Mouse (Mus musculus): ENCODE results near the gene Dact1. TPM values are rescaled to one million over a fixed set of nuclear protein-coding genes. Genes with fewer than 3 reads are reported as not detected.

The Dact1 gene
- polyA plus RNA-seq, 1 experiment from 2014 or later: 8.6 TPM

DNA sequence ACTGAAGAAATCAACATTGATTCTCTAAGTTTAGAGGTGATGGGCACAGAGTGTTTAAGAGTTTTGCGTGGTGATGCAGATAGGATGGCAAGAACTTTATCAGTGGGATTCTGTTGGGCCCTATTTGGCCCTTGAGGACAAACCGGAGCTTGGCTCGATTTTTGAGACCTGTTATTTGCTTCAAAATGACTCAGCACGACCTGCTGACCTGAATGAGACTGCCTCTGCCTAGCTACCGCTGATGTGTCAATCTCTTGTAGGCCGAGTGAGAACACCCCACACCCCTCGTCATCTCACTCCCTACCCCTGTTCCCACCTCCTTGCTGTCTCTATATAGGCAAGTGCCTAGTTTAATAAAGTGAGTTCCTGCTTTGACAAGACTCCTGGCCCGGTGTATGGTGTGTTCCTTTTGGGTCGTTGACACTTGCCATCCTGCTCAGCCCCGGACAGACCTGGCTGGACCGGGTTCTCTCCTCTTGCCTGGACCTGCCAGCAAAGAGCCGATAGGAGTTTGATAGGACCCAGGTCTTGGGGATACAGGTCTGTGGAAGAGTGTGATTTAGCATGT lies 28.4 kb upstream of the Dact1 start:
- no peak overlapping the region for H3K4me2 ChIP-seq (ENCODE audit: low read length)
- H3K9ac ChIP-seq (ENCODE audit: low read length): no peak overlapping the region
- no peaks in the 10 kb centered on the region for H3K36me3 ChIP-seq (ENCODE audit: control insufficient read depth, insufficient read depth, low read length)
- H3K4me1 ChIP-seq (ENCODE audit: control insufficient read depth in 2 of 2, insufficient read depth in 2 of 2, low read length in 2 of 2): peaks cover 2% of the 10 kb centered on the region in 2 experiments; a peak in 2 of 4 replicates
- H3K9me3 ChIP-seq (ENCODE audit: control insufficient read depth, low read length): 0 out of 2 replicates have a peak, but pooled peaks cover 5% of the 10 kb centered on the region
- WGBS: 81% methylated on average over 12 of the region's 12 CpGs
- ATAC-seq (ENCODE audit: insufficient number of reproducible peaks, insufficient read depth, low FRiP score, low read depth): no peak
- H3K27ac ChIP-seq (replicated peaks in 1 of 2; ENCODE audit: control insufficient read depth in 1 of 2, insufficient read depth in 1 of 2, low read depth in 2 of 2, low read length in 2 of 2): no peak overlapping the region
- H3K4me3 ChIP-seq (ENCODE audit: control insufficient read depth in 1 of 2, insufficient read depth in 1 of 2, low read depth in 1 of 2, low read length in 2 of 2): no peak overlapping the region
- H3K27me3 ChIP-seq (ENCODE audit: control insufficient read depth, insufficient read depth, low read length): no peaks in the 10 kb centered on the region

DNA sequence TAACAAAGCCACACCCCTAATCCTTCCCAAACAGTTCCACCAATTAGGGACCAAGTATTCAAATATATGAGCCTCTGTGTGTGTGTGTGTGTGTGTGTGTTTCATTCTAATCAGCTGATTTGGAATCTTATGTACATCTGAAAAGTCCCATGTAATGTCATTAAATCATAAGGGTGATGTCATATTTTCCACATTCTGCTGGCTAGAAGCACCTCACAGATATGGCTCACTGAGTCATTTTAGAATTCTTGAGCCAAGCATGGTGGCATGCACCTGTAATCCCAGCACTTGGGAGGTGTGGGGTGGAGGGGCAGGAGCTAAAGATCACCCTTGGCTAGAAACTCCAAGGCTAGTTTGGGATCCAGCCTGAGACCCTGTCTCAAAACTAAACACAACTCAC lies 24.3 kb upstream of the Dact1 start:
- Histone ChIP-seq H3K9me3 (ENCODE audit: control insufficient read depth, low read length) (0 out of 2 replicates have a peak, but pooled peaks cover 5% of the 10 kb centered on the region), H3K36me3 (ENCODE audit: control insufficient read depth, insufficient read depth, low read length) (no peaks in the 10 kb centered on the region), H3K4me3 (ENCODE audit: control insufficient read depth in 1 of 2, insufficient read depth in 1 of 2, low read depth in 1 of 2, low read length in 2 of 2) (no peak overlapping the region), H3K9ac (ENCODE audit: low read length) (no peak overlapping the region), H3K27ac (replicated peaks in 1 of 2; ENCODE audit: control insufficient read depth in 1 of 2, insufficient read depth in 1 of 2, low read depth in 2 of 2, low read length in 2 of 2) (no peak overlapping the region), H3K4me2 (ENCODE audit: low read length) (no peak overlapping the region), H3K27me3 (ENCODE audit: control insufficient read depth, insufficient read depth, low read length) (no peaks in the 10 kb centered on the region), H3K4me1 (ENCODE audit: control insufficient read depth in 2 of 2, insufficient read depth in 2 of 2, low read length in 2 of 2) (no peaks in the 10 kb centered on the region)
- ATAC-seq (ENCODE audit: insufficient number of reproducible peaks, insufficient read depth, low FRiP score, low read depth): no peak

DNA sequence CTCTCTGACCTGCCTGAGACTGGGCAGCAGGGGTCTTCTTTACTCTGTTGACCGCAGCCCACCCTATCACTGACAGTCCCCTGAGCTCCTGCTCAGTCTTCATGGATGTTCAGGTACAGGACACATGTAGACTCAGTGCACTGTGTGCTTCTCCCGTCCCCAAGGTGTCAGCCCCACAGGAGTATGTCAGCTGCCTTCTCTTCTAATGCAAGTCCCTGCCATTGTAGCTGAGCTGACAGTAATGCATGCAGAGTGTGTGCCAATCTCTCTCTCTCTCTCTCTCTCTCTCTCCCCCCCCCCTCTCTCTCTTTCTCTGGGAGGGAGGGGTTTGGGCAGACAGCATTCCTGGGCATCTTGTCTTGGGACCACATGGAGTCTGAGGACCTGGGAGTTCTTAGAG lies 19.2 kb upstream of the Dact1 start:
- ATAC-seq (ENCODE audit: insufficient number of reproducible peaks, insufficient read depth, low FRiP score, low read depth): no peak
- 63% methylated on average over 2 of the region's 2 CpGs for WGBS
- Histone ChIP-seq H3K27me3 (ENCODE audit: control insufficient read depth, insufficient read depth, low read length) (no peaks in the 10 kb centered on the region), H3K36me3 (ENCODE audit: control insufficient read depth, insufficient read depth, low read length) (no peaks in the 10 kb centered on the region), H3K27ac (replicated peaks in 1 of 2; ENCODE audit: control insufficient read depth in 1 of 2, insufficient read depth in 1 of 2, low read depth in 2 of 2, low read length in 2 of 2) (no peak overlapping the region), H3K4me2 (ENCODE audit: low read length) (no peak overlapping the region), H3K9me3 (ENCODE audit: control insufficient read depth, low read length) (no peaks in the 10 kb centered on the region), H3K9ac (ENCODE audit: low read length) (no peak overlapping the region), H3K4me3 (ENCODE audit: control insufficient read depth in 1 of 2, insufficient read depth in 1 of 2, low read depth in 1 of 2, low read length in 2 of 2) (no peak overlapping the region), H3K4me1 (ENCODE audit: control insufficient read depth in 2 of 2, insufficient read depth in 2 of 2, low read length in 2 of 2) (peaks cover 0 to 2% of the 10 kb centered on the region in 2 experiments; a peak in 2 of 4 replicates)

DNA sequence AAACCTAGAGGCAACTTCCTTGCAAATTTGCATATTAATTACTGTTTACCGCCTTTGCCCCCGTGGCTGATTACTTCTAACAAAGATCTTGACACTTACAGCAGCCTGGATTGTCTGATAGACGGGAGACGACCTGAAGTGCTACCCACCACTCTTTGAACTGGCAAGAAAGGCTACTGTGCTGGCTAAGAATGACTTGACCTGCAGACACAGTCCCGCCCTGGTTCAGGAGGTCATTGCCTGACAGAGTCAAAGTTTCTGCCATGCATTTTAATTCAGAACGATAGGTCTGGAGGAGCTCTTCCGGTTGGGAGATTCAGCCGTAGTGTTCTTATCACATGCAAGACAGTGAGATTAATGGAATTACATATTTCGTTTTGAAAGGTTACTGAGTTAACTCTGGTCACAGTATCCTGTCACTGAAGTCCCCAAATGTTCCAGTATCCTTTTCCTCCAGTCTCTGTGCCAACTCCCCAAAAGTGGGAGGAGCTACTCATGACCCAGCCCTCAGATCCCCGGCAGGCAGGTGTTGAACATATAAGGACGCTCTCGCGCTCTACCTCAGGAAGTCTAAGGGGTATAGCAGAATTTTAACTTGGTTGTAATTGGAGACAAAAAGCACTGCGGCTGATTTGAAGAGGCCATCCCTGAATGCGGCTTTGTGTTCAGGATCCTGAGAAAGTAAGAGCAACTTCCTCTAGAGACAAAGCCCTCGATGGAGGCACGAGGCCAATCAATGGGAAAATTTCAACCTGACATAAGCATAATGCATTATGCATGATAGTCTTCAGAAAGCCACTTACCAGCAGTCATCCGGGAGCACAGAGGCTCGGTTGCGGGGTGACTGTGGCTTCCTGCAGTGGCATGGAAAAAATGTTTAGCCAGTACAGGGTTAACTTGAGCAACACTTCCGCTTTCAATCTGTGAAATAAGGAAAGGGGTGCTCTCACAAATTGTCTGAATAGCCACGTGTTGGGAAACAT lies 15.4 kb upstream of the Dact1 start:
- Histone ChIP-seq H3K4me3 (ENCODE audit: control insufficient read depth in 1 of 2, insufficient read depth in 1 of 2, low read depth in 1 of 2, low read length in 2 of 2) (no peak overlapping the region), H3K36me3 (ENCODE audit: control insufficient read depth, insufficient read depth, low read length) (no peaks in the 10 kb centered on the region), H3K9me3 (ENCODE audit: control insufficient read depth, low read length) (no peaks in the 10 kb centered on the region), H3K27me3 (ENCODE audit: control insufficient read depth, insufficient read depth, low read length) (no peaks in the 10 kb centered on the region), H3K4me2 (ENCODE audit: low read length) (peak overlapping the region; percentile 38), H3K27ac (replicated peaks in 1 of 2; ENCODE audit: control insufficient read depth in 1 of 2, insufficient read depth in 1 of 2, low read depth in 2 of 2, low read length in 2 of 2) (no peak overlapping the region), H3K4me1 (ENCODE audit: control insufficient read depth in 2 of 2, insufficient read depth in 2 of 2, low read length in 2 of 2) (peaks cover 4 to 5% of the 10 kb centered on the region in 2 experiments; a peak in 2 of 4 replicates), H3K9ac (ENCODE audit: low read length) (no peak overlapping the region)
- WGBS: 28% methylated on average over 22 of the region's 22 CpGs
- ATAC-seq (ENCODE audit: insufficient number of reproducible peaks, insufficient read depth, low FRiP score, low read depth): no peak

DNA sequence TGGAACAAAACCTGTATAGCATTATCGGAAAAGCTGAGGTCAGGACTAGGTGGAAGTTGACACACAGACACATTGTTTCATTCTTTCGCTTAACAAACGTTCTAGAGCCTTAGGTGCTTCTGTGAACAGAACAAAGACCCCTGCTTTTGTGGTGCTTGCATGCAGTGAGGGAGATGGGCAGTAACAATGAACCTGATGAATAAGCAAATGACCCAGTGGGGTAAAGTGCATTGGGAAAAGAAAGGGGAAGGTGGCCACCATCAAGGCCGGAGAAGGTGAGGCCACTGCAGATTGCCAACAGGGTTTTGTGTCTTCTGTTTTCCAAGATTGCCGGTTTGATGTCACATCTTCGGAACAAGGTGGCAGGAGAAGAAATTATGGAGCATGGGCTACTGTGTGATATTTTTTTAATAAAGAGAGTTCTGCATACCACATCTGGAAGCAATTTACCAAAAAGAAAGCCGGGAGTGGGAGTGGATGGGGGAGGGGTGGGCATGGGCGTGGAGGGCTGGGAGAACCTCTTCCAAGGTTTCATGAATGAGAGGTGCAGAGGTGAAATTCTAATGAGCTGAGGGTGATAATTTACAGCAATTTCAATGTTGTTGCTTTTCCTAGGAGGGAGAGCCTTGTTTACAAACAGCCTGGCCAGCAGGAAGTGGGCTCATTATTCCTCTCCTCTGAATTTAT lies 12.7 kb upstream of the Dact1 start:
- peaks cover 8 to 9% of the 10 kb centered on the region in 2 experiments; a peak in 3 of 4 replicates for H3K4me1 ChIP-seq (ENCODE audit: control insufficient read depth in 2 of 2, insufficient read depth in 2 of 2, low read length in 2 of 2)
- 60% methylated on average over 8 of the region's 8 CpGs for WGBS
- H3K9ac ChIP-seq (ENCODE audit: low read length): no peak overlapping the region
- no peak overlapping the region for H3K4me2 ChIP-seq (ENCODE audit: low read length)
- no peaks in the 10 kb centered on the region for H3K36me3 ChIP-seq (ENCODE audit: control insufficient read depth, insufficient read depth, low read length)
- ATAC-seq (ENCODE audit: insufficient number of reproducible peaks, insufficient read depth, low FRiP score, low read depth): no peak
- no peak overlapping the region for H3K4me3 ChIP-seq (ENCODE audit: control insufficient read depth in 1 of 2, insufficient read depth in 1 of 2, low read depth in 1 of 2, low read length in 2 of 2)
- H3K27ac ChIP-seq (replicated peaks in 1 of 2; ENCODE audit: control insufficient read depth in 1 of 2, insufficient read depth in 1 of 2, low read depth in 2 of 2, low read length in 2 of 2): no peak overlapping the region
- H3K9me3 ChIP-seq (ENCODE audit: control insufficient read depth, low read length): no peaks in the 10 kb centered on the region
- no peaks in the 10 kb centered on the region for H3K27me3 ChIP-seq (ENCODE audit: control insufficient read depth, insufficient read depth, low read length)

DNA sequence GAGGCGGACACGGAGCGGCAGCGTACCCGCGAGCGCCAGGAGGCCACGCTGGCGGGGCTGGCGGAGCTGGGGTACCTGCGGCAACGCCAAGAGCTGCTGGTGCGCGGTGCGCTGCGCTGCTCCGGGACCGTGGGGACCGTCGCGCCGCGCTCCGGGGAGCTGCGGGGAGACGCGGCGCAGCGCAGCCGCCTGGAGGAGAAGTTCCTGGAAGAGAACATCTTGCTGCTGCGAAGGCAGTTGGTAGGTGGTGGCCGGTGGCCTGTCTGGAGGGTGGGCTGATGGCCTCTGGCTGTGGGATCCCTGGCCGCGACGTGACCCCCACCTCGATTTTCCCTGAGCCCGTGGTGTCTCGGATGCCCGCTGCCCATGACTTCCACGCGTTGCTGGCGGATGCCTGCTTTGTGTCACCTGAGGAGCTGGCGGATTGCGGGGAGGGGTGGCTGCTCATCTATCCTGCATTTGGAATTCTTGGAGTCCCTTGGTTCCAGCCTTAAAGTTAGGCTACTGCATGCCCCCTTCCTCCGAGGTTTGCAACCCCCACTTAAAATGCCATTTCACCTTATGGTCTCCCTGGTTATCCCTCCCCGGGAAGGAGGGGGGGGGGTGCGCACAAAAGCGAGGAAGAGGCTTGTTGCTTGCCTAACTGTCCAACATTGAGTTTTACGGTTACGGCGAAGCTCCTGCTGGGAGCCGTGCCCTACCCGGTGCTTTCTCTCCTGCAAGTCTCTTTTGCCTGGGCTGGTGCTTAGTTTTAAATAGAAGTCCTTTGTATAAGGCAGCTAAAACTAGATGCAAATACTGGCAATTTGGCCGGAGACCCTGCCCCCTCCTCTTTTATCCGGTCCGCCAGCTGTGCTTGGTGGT lies 616 bp downstream of the Dact1 start:
- under 1% methylated on average over 56 of the region's 56 CpGs for WGBS

More for the DNA sequence above, 616 bp downstream of the Dact1 start:
- peak overlapping the region; percentile 77 to 89 for H3K27ac ChIP-seq (replicated peaks in 1 of 2; ENCODE audit: control insufficient read depth in 1 of 2, insufficient read depth in 1 of 2, low read depth in 2 of 2, low read length in 2 of 2)
- peak overlapping the region; percentile 91 for H3K9ac ChIP-seq (ENCODE audit: low read length)
- H3K4me1 ChIP-seq (ENCODE audit: control insufficient read depth in 2 of 2, insufficient read depth in 2 of 2, low read length in 2 of 2): peaks cover 0 to 11% of the 10 kb centered on the region in 2 experiments; a peak in 3 of 4 replicates
- no peaks in the 10 kb centered on the region for H3K9me3 ChIP-seq (ENCODE audit: control insufficient read depth, low read length)
- H3K36me3 ChIP-seq (ENCODE audit: control insufficient read depth, insufficient read depth, low read length): peaks cover 25% of the 10 kb centered on the region
- H3K4me2 ChIP-seq (ENCODE audit: low read length): peak overlapping the region; percentile 80
- H3K27me3 ChIP-seq (ENCODE audit: control insufficient read depth, insufficient read depth, low read length): no peaks in the 10 kb centered on the region
- peak; percentile 36; the same call in 1 of the 2 replicates for ATAC-seq (ENCODE audit: insufficient number of reproducible peaks, insufficient read depth, low FRiP score, low read depth)
- H3K4me3 ChIP-seq (ENCODE audit: control insufficient read depth in 1 of 2, insufficient read depth in 1 of 2, low read depth in 1 of 2, low read length in 2 of 2): peak overlapping the region; percentile 73 to 82
